Mouse (Mus musculus) megakaryocyte-erythroid progenitor cell, adult 5-6 weeks (primary cell): ENCODE results near the gene Dtnb. TPM values are rescaled to one million over a fixed set of nuclear protein-coding genes. Genes with fewer than 3 reads are reported as not detected.

Experiments
- ATAC-seq: replicated peaks from 2 replicates; pipeline ENCODE4 v1.8.0; 2016; ENCODE audit warnings: mild to moderate bottlenecking, inconsistent platforms; ENCODE audit not compliant: severe bottlenecking, poor library complexity, low FRiP score, low TSS enrichment
- total RNA-seq, 2 experiments: library from RNA; stranded (forward) in 1 of 2; stranded (reverse) in 1 of 2; fragments of 200-1000, 215-1000 nt in 1 of 2; fragments of >200 nt in 1 of 2; fragmentation: Nextera tagmentation in 1 of 2; gene quantifications; 2 replicates each; pipeline ENCODE4 v1.2.3; 2014 to 2017

The Dtnb gene
- total RNA-seq, 2 experiments from 2014 or later, result 16.8 to 49.1 TPM

GRCm38 (mm10) chr12:3817033-3817432 is 244.9 kb downstream of the Dtnb start:
- ATAC-seq, result peak; percentile 52; the same call in 1 of the 2 replicates

- no peak for ATAC-seq
These were observed 245.4 kb downstream of the Dtnb start for GRCm38 (mm10) chr12:3817566-3817965.

DNA sequence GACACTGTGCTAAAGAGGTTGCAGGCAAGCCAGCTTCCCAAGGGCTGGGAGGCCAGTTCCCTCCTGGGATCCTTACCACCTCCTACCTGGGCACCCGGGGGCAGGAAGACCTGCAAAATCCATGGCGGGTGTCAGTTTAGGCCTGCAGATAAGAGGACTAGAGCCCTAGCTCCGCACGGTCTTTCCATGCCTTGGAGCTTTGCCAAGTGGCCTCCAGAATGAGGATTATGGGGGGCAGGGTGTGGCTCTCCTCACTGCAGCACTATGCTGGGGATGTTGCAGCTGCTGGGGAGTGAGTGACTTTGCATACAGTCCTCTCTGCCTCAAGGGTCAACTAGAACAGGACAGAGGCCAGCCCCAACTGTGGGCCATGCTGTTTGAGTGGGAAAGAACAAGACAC is 247.7 kb downstream of the Dtnb start:
- ATAC-seq, result no peak

GRCm38 (mm10) chr12:3823408-3823807 is 251.2 kb downstream of the Dtnb start:
- ATAC-seq, result no peak

DNA sequence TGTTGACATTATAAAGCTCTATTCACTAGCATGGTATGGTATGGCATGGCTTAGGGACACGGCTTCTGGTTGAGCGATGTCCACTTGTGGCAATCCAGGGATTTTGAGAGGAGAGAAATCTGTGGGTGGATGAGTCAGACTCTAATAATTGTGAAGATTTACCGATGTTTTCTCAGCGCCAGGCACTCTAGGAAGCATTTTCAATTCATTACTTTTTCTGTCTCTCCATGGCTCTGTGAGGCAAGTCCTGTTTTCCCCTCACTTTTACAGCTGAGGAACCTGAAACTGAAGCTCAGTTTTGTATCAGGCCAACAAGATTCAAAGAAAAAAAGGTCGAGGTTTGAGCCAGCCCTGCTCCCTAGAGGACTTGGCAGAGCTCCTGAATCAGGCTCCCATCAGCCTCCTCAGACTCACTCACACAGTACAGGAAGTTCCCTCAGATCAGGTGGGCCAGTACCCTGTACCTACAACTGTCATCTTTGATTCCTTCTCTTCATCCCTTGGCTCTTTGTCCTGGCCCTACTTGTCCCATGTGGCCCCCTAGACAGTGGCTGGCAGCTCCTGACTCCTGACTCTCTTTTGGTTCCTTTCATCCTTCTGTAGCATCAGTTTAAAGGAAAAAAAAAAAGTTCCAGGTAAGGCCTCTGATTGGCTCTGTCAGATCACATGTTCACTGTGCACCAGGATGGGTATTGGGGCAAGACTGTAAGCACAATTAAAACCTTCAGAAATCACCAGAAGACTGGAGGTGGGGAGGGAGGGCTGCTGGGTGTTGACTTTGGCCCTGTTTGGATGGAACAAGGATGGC is 252.9 kb downstream of the Dtnb start:
- ATAC-seq, result no peak

DNA sequence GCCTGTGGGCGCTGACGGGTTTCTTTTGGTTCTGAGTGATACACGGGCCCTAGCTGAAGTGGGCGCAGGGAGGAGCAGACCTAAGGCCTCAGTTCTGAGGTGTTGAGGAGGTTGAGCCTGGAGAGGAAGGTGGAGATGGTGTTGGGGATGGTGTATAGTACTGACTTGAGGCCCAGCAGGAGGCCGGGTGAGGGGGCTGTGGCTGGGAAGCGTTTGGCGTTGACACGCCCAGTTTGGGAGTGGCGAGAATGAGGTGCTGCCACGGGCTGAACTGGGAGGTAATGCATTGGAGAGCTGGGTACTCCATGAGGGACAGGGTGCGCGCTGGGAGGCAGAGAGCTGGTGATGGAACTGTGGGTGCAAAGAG is 253.5 kb downstream of the Dtnb start:
- ATAC-seq, result no peak

GRCm38 (mm10) chr12:3827771-3828170 is 255.6 kb downstream of the Dtnb start:
- ATAC-seq, result no peak

Other genes starting within 250 kb of the Dtnb start
- gene Kif3c, start 207.2 kb upstream of the Dtnb start, total RNA-seq (2014; fragmentation: Nextera tagmentation), result 1.2 and 2.3 TPM in 2 replicates
- 0.33 and 4.3 TPM in 2 replicates for gene Kif3c, start 207.2 kb upstream of the Dtnb start, total RNA-seq (2017)
- 55.3 and 57.5 TPM in 2 replicates for gene Asxl2, start 145.5 kb upstream of the Dtnb start, total RNA-seq (2014; fragmentation: Nextera tagmentation)
- gene Asxl2, start 145.5 kb upstream of the Dtnb start, total RNA-seq (2017), result 35.8 and 44.1 TPM in 2 replicates
- gene Dnmt3a, start 233.6 kb downstream of the Dtnb start, total RNA-seq (2014; fragmentation: Nextera tagmentation), result 13.4 and 30.0 TPM in 2 replicates
- gene Dnmt3a, start 233.6 kb downstream of the Dtnb start, total RNA-seq (2017), result 10.7 and 16.8 TPM in 2 replicates